Mouse (Mus musculus): ENCODE results near the gene Lilra5.
"Not testable (repeated sequence)": the region's sequence is repeated elsewhere in the genome, so short reads cannot be mapped to it uniquely, and the experiment has no call there.

Lilra5 gene

GRCm38 (mm10) chr7:4237454-4237853 is at the start of gene Lilra5:
Lilra5 (plus strand) TSS chr7:4237754.
- no peak for DNase-seq (ENCODE audit: low spot score)

- no peak for DNase-seq (ENCODE audit: low spot score)
Measured at GRCm38 (mm10) chr7:4207126-4207525, 30.4 kb upstream of the Lilra5 start.

GRCm38 (mm10) chr7:4208626-4209025 is 28.9 kb upstream of the Lilra5 start:
- no peak for DNase-seq (ENCODE audit: low spot score)

- not testable (repeated sequence) for DNase-seq (ENCODE audit: low spot score)
Measured at GRCm38 (mm10) chr7:4213436-4213835, 24.1 kb upstream of the Lilra5 start.

GRCm38 (mm10) chr7:4215396-4215795 is 22.2 kb upstream of the Lilra5 start:
- DNase-seq (ENCODE audit: low spot score): no peak

- no peak for DNase-seq (ENCODE audit: low spot score)
Measured at GRCm38 (mm10) chr7:4215805-4216204, 21.7 kb upstream of the Lilra5 start.

GRCm38 (mm10) chr7:4235536-4235935 is 2.0 kb upstream of the Lilra5 start:
- DNase-seq (ENCODE audit: low spot score): no peak

- DNase-seq (ENCODE audit: low spot score): no peak
Measured at GRCm38 (mm10) chr7:4239038-4239721, 1.6 kb downstream of the Lilra5 start.

GRCm38 (mm10) chr7:4251211-4251610 is 13.7 kb downstream of the Lilra5 start:
- not testable (repeated sequence) for DNase-seq (ENCODE audit: low spot score)

- not testable (repeated sequence) for DNase-seq (ENCODE audit: low spot score)
Measured at GRCm38 (mm10) chr7:4256060-4256459, 18.5 kb downstream of the Lilra5 start.

GRCm38 (mm10) chr7:4260521-4260920 is 23.0 kb downstream of the Lilra5 start:
- DNase-seq (ENCODE audit: low spot score): not testable (repeated sequence)

GRCm38 (mm10) chr7:4272106-4272505 is 34.6 kb downstream of the Lilra5 start:
- DNase-seq (ENCODE audit: low spot score): not testable (repeated sequence)

- DNase-seq (ENCODE audit: low spot score): not testable (repeated sequence)
Measured at GRCm38 (mm10) chr7:4273874-4274273, 36.3 kb downstream of the Lilra5 start.

- DNase-seq (ENCODE audit: low spot score): not testable (repeated sequence)
Measured at GRCm38 (mm10) chr7:4275500-4275899, 37.9 kb downstream of the Lilra5 start.

GRCm38 (mm10) chr7:4292638-4293037 is 55.1 kb downstream of the Lilra5 start:
- no peak for DNase-seq (ENCODE audit: low spot score)
